Mouse (Mus musculus): Measurements from ENCODE around the gene Tbc1d17.

DNA sequence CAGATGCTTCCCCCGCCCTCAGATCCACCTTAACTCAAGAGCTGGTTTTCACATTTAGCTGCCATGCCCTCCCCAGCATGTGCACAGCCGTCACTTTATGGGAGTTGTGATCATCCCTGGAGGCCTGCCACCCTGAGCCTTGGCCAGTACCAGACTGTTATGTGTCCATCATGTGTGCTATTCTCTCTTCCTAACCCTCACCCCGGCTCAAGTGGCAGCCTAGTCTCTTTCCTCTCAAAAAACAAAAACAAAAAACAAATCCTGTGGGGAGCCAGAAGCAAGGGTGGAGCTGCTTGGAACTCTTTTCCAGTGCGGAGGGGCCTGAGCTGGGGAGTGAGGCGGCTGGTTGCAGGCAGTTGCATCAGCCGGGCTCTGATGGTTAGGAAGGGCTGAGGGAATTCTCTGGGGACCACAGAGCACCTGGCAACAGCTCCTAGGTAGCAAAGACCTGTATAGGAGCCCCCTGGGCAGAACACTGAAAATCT, 30.1 kb downstream of the Tbc1d17 start:
- TF ChIP-seq RCOR1 (conservative IDR thresholded peaks at IDR 0.05; ENCODE audit: low read depth, low read length), result no peak
- peak; percentile 72; the same call in 1 of the 2 replicates for TF ChIP-seq MEF2A (IDR thresholded peaks at IDR 0.05; ENCODE audit: borderline replicate concordance, low read depth, low read length)
- TF ChIP-seq JUND (conservative IDR thresholded peaks at IDR 0.05; ENCODE audit: low read depth, low read length), result no peak
- TF ChIP-seq E2F4 (IDR thresholded peaks at IDR 0.05; ENCODE audit: insufficient replicate concordance, low read depth, low read length), result no peak
- TF ChIP-seq CTCF (conservative IDR thresholded peaks at IDR 0.05 in 1 of 2, IDR thresholded peaks at IDR 0.05 in 1 of 2; ENCODE audit: low read depth in 2 of 2, low read length in 2 of 2), result no peak
- peak; percentile 34; the same call in 1 of the 2 replicates for TF ChIP-seq MAX (IDR thresholded peaks at IDR 0.05; ENCODE audit: low read length)
- peak; percentile 93 for TF ChIP-seq KAT2A (IDR thresholded peaks at IDR 0.05; ENCODE audit: insufficient replicate concordance, low read length)
- TF ChIP-seq MAFK (IDR thresholded peaks at IDR 0.05; ENCODE audit: insufficient replicate concordance, low read length), result no peak
- peak; percentile 51 for TF ChIP-seq POLR2A (IDR thresholded peaks at IDR 0.05; ENCODE audit: low read depth, low read length)
- TF ChIP-seq USF1 (IDR thresholded peaks at IDR 0.05; ENCODE audit: low read depth, low read length), result no peak
- peak; percentile 42; the same call in 1 of the 2 replicates for TF ChIP-seq NRF1 (IDR thresholded peaks at IDR 0.05; ENCODE audit: low read depth, low read length)
- peak; percentile 92; the same call in 1 of the 2 replicates for TF ChIP-seq MAZ (IDR thresholded peaks at IDR 0.05; ENCODE audit: low read depth, low read length)
